8 mouse cellular contexts compared by ENCODE assay signal in genomic region chr7:19716055-19716682, GRCm38 (mm10). TPM values are rescaled to one million over a fixed set of nuclear protein-coding genes. Genes with fewer than 3 reads are reported as not detected.
DNase-seq lines count a peak whose midpoint lies in the region; ATAC-seq and TF ChIP-seq lines count a peak whose summit lies in the region.

No protein-coding gene starts in this region.

- H3K36me3 ChIP-seq in embryonic facial prominence, embryonic 12.5 days = peaks cover 51% of the 10 kb centered on the region
- peaks cover 21% of the 10 kb centered on the region for H3K36me3 ChIP-seq in intestine, embryonic 15.5 days
- H3K36me3 ChIP-seq in neural tube, embryonic 13.5 days = peaks cover 36% of the 10 kb centered on the region

- no peaks in the 10 kb centered on the region for H3K27me3 ChIP-seq in embryonic facial prominence, embryonic 12.5 days
- no peaks in the 10 kb centered on the region for H3K27me3 ChIP-seq in intestine, embryonic 15.5 days (replicated peaks)
- H3K27me3 ChIP-seq in neural tube, embryonic 13.5 days = no peaks in the 10 kb centered on the region

- H3K4me2 ChIP-seq in embryonic facial prominence, embryonic 12.5 days (replicated peaks) = peak overlapping the region; percentile 50
- peak overlapping the region; percentile 70 for H3K4me2 ChIP-seq in intestine, embryonic 15.5 days (replicated peaks)
- peak overlapping the region; percentile 55 for H3K4me2 ChIP-seq in neural tube, embryonic 13.5 days

- DNase-seq in left cerebral cortex, adult 2 months (ENCODE audit: extremely low spot score in 1 of 2, low spot score in 2 of 2) = no peak
- no peak for DNase-seq in left cerebral cortex, adult 11 months (ENCODE audit: low spot score)
- DNase-seq in frontal cortex, postnatal 25 days (ENCODE audit: low spot score in 2 of 2) = no peak
- DNase-seq in gastrocnemius, adult 8-10 months (ENCODE audit: low spot score in 2 of 2) = no peak
- DNase-seq in frontal cortex, adult 2 months (ENCODE audit: extremely low spot score in 1 of 2, low spot score in 1 of 2) = no peak

- H3K9me3 ChIP-seq in embryonic facial prominence, embryonic 12.5 days = peaks cover 9% of the 10 kb centered on the region
- H3K9me3 ChIP-seq in intestine, embryonic 15.5 days = no peaks in the 10 kb centered on the region
- peaks cover 9% of the 10 kb centered on the region for H3K9me3 ChIP-seq in neural tube, embryonic 13.5 days

- peak overlapping the region; percentile 48 for H3K4me3 ChIP-seq in left cerebral cortex, adult 2 months
- H3K4me3 ChIP-seq in embryonic facial prominence, embryonic 12.5 days = peak overlapping the region; percentile 27
- H3K4me3 ChIP-seq in intestine, embryonic 15.5 days (replicated peaks) = peak overlapping the region; percentile 32
- peak overlapping the region; percentile 31 for H3K4me3 ChIP-seq in neural tube, embryonic 13.5 days

- WGBS in embryonic facial prominence, embryonic 12.5 days = 8% methylated on average over 18 of the region's 18 CpGs
- 5% methylated on average over 18 of the region's 18 CpGs for WGBS in intestine, embryonic 15.5 days
- WGBS in neural tube, embryonic 13.5 days = 6% methylated on average over 18 of the region's 18 CpGs

- peaks cover 18% of the 10 kb centered on the region; the same call in 1 of the 2 replicates for H3K4me1 ChIP-seq in embryonic facial prominence, embryonic 12.5 days
- peaks cover 9% of the 10 kb centered on the region; the same call in 1 of the 2 replicates for H3K4me1 ChIP-seq in intestine, embryonic 15.5 days (replicated peaks)
- H3K4me1 ChIP-seq in neural tube, embryonic 13.5 days (replicated peaks) = peaks cover 24% of the 10 kb centered on the region

- no peak overlapping the region for H3K9ac ChIP-seq in embryonic facial prominence, embryonic 12.5 days
- H3K9ac ChIP-seq in intestine, embryonic 15.5 days = peak overlapping the region; percentile 31; the same call in 1 of the 2 replicates
- peak overlapping the region; percentile 60 for H3K9ac ChIP-seq in neural tube, embryonic 13.5 days

- ATAC-seq in embryonic facial prominence, embryonic 12.5 days (ENCODE audit: insufficient number of reproducible peaks, insufficient read depth, low FRiP score, low TSS enrichment) = no peak
- no peak for ATAC-seq in intestine, embryonic 15.5 days
- no peak for ATAC-seq in neural tube, embryonic 13.5 days (ENCODE audit: low read depth)

- intact Hi-C loops in left cerebral cortex, adult 2 months (cut with DNase I) = loop anchor here (10.0 kb wide), 1 partner anchor 711 kb away; the partner anchor contains the start of gene Irf2bp1

- H3K27ac ChIP-seq in left cerebral cortex, adult 2 months = peak overlapping the region; percentile 89
- peak overlapping the region; percentile 86 for H3K27ac ChIP-seq in embryonic facial prominence, embryonic 12.5 days
- H3K27ac ChIP-seq in intestine, embryonic 15.5 days = peak overlapping the region; percentile 86
- peak overlapping the region; percentile 82 for H3K27ac ChIP-seq in neural tube, embryonic 13.5 days (replicated peaks)

- no peak for TF ChIP-seq CTCF in left cerebral cortex, adult 2 months (IDR thresholded peaks at IDR 0.05)

RNA-seq across cellular contexts. Expression of gene Tomm40, which starts 0.9 kb away (rescaled TPM):
- total RNA-seq in left cerebral cortex, adult 2 months (2021) = 100 to 1,000 TPM; 117 TPM
- 163 and 174 TPM in 2 replicates for polyA plus RNA-seq in embryonic facial prominence, embryonic 12.5 days (2016; fragmentation: Nextera tagmentation; extraction: Ambion mirVana)
- 208 and 215 TPM in 2 replicates for polyA plus RNA-seq in intestine, embryonic 15.5 days (2015; fragmentation: Nextera tagmentation; extraction: Ambion mirVana)
- polyA plus RNA-seq in neural tube, embryonic 13.5 days (2015; fragmentation: Nextera tagmentation; extraction: Ambion mirVana) = 117 and 134 TPM in 2 replicates
- 10 to 100 TPM; 44.3 to 48.3 (median 46.0) TPM for total RNA-seq in gastrocnemius, adult 8-10 months (2022)
- polyA plus RNA-seq in frontal cortex, adult 2 months (2012; rRNA removed) = 115 and 118 TPM in 2 replicates

RNA-seq across cellular contexts. Expression of gene Apoe, which starts 17.2 kb away (rescaled TPM):
- 1,000 to 10,000 TPM; 1,824 to 1,912 TPM for total RNA-seq in left cerebral cortex, adult 2 months (2021)
- 200 and 220 TPM in 2 replicates for polyA plus RNA-seq in embryonic facial prominence, embryonic 12.5 days (2016; fragmentation: Nextera tagmentation; extraction: Ambion mirVana)
- polyA plus RNA-seq in intestine, embryonic 15.5 days (2015; fragmentation: Nextera tagmentation; extraction: Ambion mirVana) = 296 and 325 TPM in 2 replicates
- 408 and 440 TPM in 2 replicates for polyA plus RNA-seq in neural tube, embryonic 13.5 days (2015; fragmentation: Nextera tagmentation; extraction: Ambion mirVana)
- 10 to 100 TPM; 18.8 to 67.9 (median 47.9) TPM for total RNA-seq in gastrocnemius, adult 8-10 months (2022)
- 6,067 and 6,377 TPM in 2 replicates for polyA plus RNA-seq in frontal cortex, adult 2 months (2012; rRNA removed)

RNA-seq across cellular contexts. Expression of gene Apoc1, which starts 23.7 kb away (rescaled TPM):
- 1 to 10 TPM; 3.5 to 3.7 TPM for total RNA-seq in left cerebral cortex, adult 2 months (2021)
- polyA plus RNA-seq in embryonic facial prominence, embryonic 12.5 days (2016; fragmentation: Nextera tagmentation; extraction: Ambion mirVana) = 6.1 and 6.4 TPM in 2 replicates
- polyA plus RNA-seq in intestine, embryonic 15.5 days (2015; fragmentation: Nextera tagmentation; extraction: Ambion mirVana) = 27.1 and 34.7 TPM in 2 replicates
- polyA plus RNA-seq in neural tube, embryonic 13.5 days (2015; fragmentation: Nextera tagmentation; extraction: Ambion mirVana) = 4.4 and 6.6 TPM in 2 replicates
- total RNA-seq in gastrocnemius, adult 8-10 months (2022) = 1 to 10 TPM in 2 of 4 experiments, not detected in 2; 1.1 to 2.1 TPM
- polyA plus RNA-seq in frontal cortex, adult 2 months (2012; rRNA removed) = 3.3 and 4.7 TPM in 2 replicates

RNA-seq across cellular contexts. Expression of gene Nectin2, which starts 34.1 kb away (rescaled TPM):
- 1 to 10 TPM; 7.9 to 8.2 TPM for total RNA-seq in left cerebral cortex, adult 2 months (2021)
- 95.3 and 97.6 TPM in 2 replicates for polyA plus RNA-seq in embryonic facial prominence, embryonic 12.5 days (2016; fragmentation: Nextera tagmentation; extraction: Ambion mirVana)
- 148 and 154 TPM in 2 replicates for polyA plus RNA-seq in intestine, embryonic 15.5 days (2015; fragmentation: Nextera tagmentation; extraction: Ambion mirVana)
- polyA plus RNA-seq in neural tube, embryonic 13.5 days (2015; fragmentation: Nextera tagmentation; extraction: Ambion mirVana) = 54.6 and 56.2 TPM in 2 replicates
- total RNA-seq in gastrocnemius, adult 8-10 months (2022) = 1 to 10 TPM; 1.0 to 1.8 (median 1.5) TPM
- polyA plus RNA-seq in frontal cortex, adult 2 months (2012; rRNA removed) = 7.6 and 7.7 TPM in 2 replicates

RNA-seq across cellular contexts. Expression of gene Apoc4, which starts 34.9 kb away (rescaled TPM):
- not detected for total RNA-seq in left cerebral cortex, adult 2 months (2021)
- polyA plus RNA-seq in embryonic facial prominence, embryonic 12.5 days (2016; fragmentation: Nextera tagmentation; extraction: Ambion mirVana) = not detected in 2 replicates
- polyA plus RNA-seq in intestine, embryonic 15.5 days (2015; fragmentation: Nextera tagmentation; extraction: Ambion mirVana) = 4.7 and 7.0 TPM in 2 replicates
- polyA plus RNA-seq in neural tube, embryonic 13.5 days (2015; fragmentation: Nextera tagmentation; extraction: Ambion mirVana) = 0.08 TPM in 1 of 2 replicates, not detected in the other
- not detected for total RNA-seq in gastrocnemius, adult 8-10 months (2022)
- polyA plus RNA-seq in frontal cortex, adult 2 months (2012; rRNA removed) = 0.19 TPM in 1 of 2 replicates, not detected in the other

Comparison
In these comparisons a context has a peak if more than half of its experiments do, and no peak if none do; other contexts are left out.
1. RNA of gene Apoe, which starts 17.2 kb away (polyA plus RNA-seq): 6,067 to 6,377 TPM in frontal cortex, adult 2 months; 408 to 440 TPM in neural tube, embryonic 13.5 days, 296 to 325 TPM in intestine, embryonic 15.5 days and 200 to 220 TPM in embryonic facial prominence, embryonic 12.5 days; every median in the first group is over 10 times any median in the second.
2. Peak in every context shown above with its lines, with median percentiles within 50 percentile points of each other: H3K27ac ChIP-seq, H3K4me3 ChIP-seq and H3K4me2 ChIP-seq.